Mouse (Mus musculus) C2C12 (cell line): ENCODE measurements at regions not wholly inside any gene's neighbourhood (a gene's known extent, or its start where the extent isn't known, plus 50 kb on each side); places are given as distances from the start of the nearest gene placed in this dataset.

Experiments used
- H3K27me3 ChIP-seq: one replicate; pipeline ENCODE4 v1.6.1; 2011; ENCODE audit not compliant: control insufficient read depth, insufficient read depth, insufficient read length
- H3K36me3 ChIP-seq: one replicate; pipeline ENCODE4 v1.6.1; 2011; ENCODE audit not compliant: control insufficient read depth, insufficient read depth
- H3K4me3 ChIP-seq: one replicate; pipeline ENCODE4 v1.5.1; 2011; ENCODE audit warnings: mild to moderate bottlenecking, control low read depth; ENCODE audit not compliant: poor library complexity, insufficient read depth, severe bottlenecking
- H3K79me2 ChIP-seq: one replicate; pipeline ENCODE4 v1.6.1; 2011; ENCODE audit not compliant: control insufficient read depth, insufficient read depth
- H3K79me3 ChIP-seq: one replicate; pipeline ENCODE4 v1.6.1; 2011; ENCODE audit warnings: low read depth, control low read depth
- H3ac ChIP-seq: one replicate; pipeline ENCODE3; 2011; ENCODE audit warnings: low read depth; ENCODE audit not compliant: control insufficient read depth, insufficient read length
- CEBPB ChIP-seq: IDR thresholded peaks from one replicate; pipeline ENCODE4 v1.6.1; 2011; ENCODE audit warnings: low read depth, mild to moderate bottlenecking, control low read depth, moderate library complexity
- CTCF ChIP-seq: IDR thresholded peaks from one replicate; pipeline ENCODE4 v1.5.1; 2011; ENCODE audit not compliant: control insufficient read depth, insufficient read depth, insufficient read length
- FOSL1 ChIP-seq: IDR thresholded peaks from one replicate; pipeline ENCODE4 v1.8.0; 2011; ENCODE audit warnings: mild to moderate bottlenecking, low read length; ENCODE audit not compliant: poor library complexity, insufficient read depth, severe bottlenecking
- MAX ChIP-seq: IDR thresholded peaks from one replicate; pipeline ENCODE4 v1.6.1; 2011; ENCODE audit warnings: mild to moderate bottlenecking, control low read depth
- MYOD1 ChIP-seq: IDR thresholded peaks from one replicate; pipeline ENCODE4 v1.6.1; 2011; ENCODE audit warnings: low read depth; ENCODE audit not compliant: control insufficient read depth, insufficient read length
- MYOG ChIP-seq: IDR thresholded peaks from one replicate; pipeline ENCODE4 v1.6.1; 2011; ENCODE audit not compliant: control insufficient read depth, insufficient read length; ENCODE audit errors: extremely low read depth
- USF1 ChIP-seq: IDR thresholded peaks from one replicate; pipeline ENCODE4 v1.6.1; 2011; ENCODE audit warnings: low read depth, mild to moderate bottlenecking, control low read depth, moderate library complexity

- Histone ChIP-seq H3K4me3 (no peak overlapping the region), H3K79me3 (no peaks in the 10 kb centered on the region), H3K36me3 (no peaks in the 10 kb centered on the region), H3K79me2 (no peaks in the 10 kb centered on the region), H3ac (no peak overlapping the region), H3K27me3 (no peaks in the 10 kb centered on the region)
- TF ChIP-seq USF1 (no peak), MYOD1 (no peak), CTCF (no peak), MYOG (no peak), MAX (no peak), FOSL1 (no peak), CEBPB (no peak)
Measured at GRCm38 (mm10) chr3:129076396-129076795, 123.3 kb upstream of the Pitx2 start.

GRCm38 (mm10) chr3:129103786-129104440, 95.8 kb upstream of the Pitx2 start:
- Histone ChIP-seq H3K79me3 (no peaks in the 10 kb centered on the region), H3K4me3 (no peak overlapping the region)
- TF ChIP-seq MYOG (no peak), FOSL1 (no peak), CTCF (no peak), CEBPB (no peak), USF1 (no peak), MYOD1 (no peak), MAX (no peak)

GRCm38 (mm10) chr3:129104811-129105210, 94.9 kb upstream of the Pitx2 start:
- Histone ChIP-seq H3K79me3 (no peaks in the 10 kb centered on the region), H3ac (no peak overlapping the region), H3K4me3 (no peak overlapping the region), H3K27me3 (no peaks in the 10 kb centered on the region), H3K36me3 (no peaks in the 10 kb centered on the region), H3K79me2 (no peaks in the 10 kb centered on the region)
- TF ChIP-seq MYOG = no peak
- TF ChIP-seq FOSL1 = no peak
- no peak for TF ChIP-seq CEBPB
- no peak for TF ChIP-seq MYOD1
- TF ChIP-seq MAX = no peak
- TF ChIP-seq USF1 = no peak
- TF ChIP-seq CTCF = no peak

More at GRCm38 (mm10) chr3:129103786-129104440, 95.8 kb upstream of the Pitx2 start:
- Histone ChIP-seq H3ac (no peak overlapping the region), H3K27me3 (no peaks in the 10 kb centered on the region), H3K36me3 (no peaks in the 10 kb centered on the region), H3K79me2 (no peaks in the 10 kb centered on the region)

GRCm38 (mm10) chr3:129106174-129106573, 93.5 kb upstream of the Pitx2 start:
- Histone ChIP-seq H3K36me3 (no peaks in the 10 kb centered on the region), H3ac (no peak overlapping the region), H3K27me3 (no peaks in the 10 kb centered on the region), H3K79me2 (no peaks in the 10 kb centered on the region), H3K4me3 (no peak overlapping the region), H3K79me3 (no peaks in the 10 kb centered on the region)
- TF ChIP-seq USF1 (no peak), MYOD1 (no peak), FOSL1 (no peak), MYOG (no peak), CTCF (no peak), MAX (no peak), CEBPB (no peak)

GRCm38 (mm10) chr3:129130521-129130920, 69.2 kb upstream of the Pitx2 start:
- H3K27me3 ChIP-seq = no peaks in the 10 kb centered on the region
- H3K36me3 ChIP-seq = no peaks in the 10 kb centered on the region
- no peaks in the 10 kb centered on the region for H3K79me2 ChIP-seq
- H3K79me3 ChIP-seq = no peaks in the 10 kb centered on the region
- TF ChIP-seq USF1 (no peak), CTCF (no peak), FOSL1 (no peak), MYOD1 (no peak), CEBPB (no peak), MYOG (no peak), MAX (no peak)
- no peak overlapping the region for H3K4me3 ChIP-seq
- H3ac ChIP-seq = no peak overlapping the region

GRCm38 (mm10) chr3:129131140-129131539, 68.5 kb upstream of the Pitx2 start:
- Histone ChIP-seq H3K36me3 (no peaks in the 10 kb centered on the region), H3K4me3 (no peak overlapping the region)
- TF ChIP-seq USF1 = no peak
- no peak for TF ChIP-seq CTCF
- no peak for TF ChIP-seq MYOG
- TF ChIP-seq MYOD1 = no peak
- no peak for TF ChIP-seq CEBPB
- no peak for TF ChIP-seq FOSL1
- no peak for TF ChIP-seq MAX

More at GRCm38 (mm10) chr3:129131140-129131539, 68.5 kb upstream of the Pitx2 start:
- H3K79me3 ChIP-seq = no peaks in the 10 kb centered on the region
- H3K79me2 ChIP-seq = no peaks in the 10 kb centered on the region
- H3K27me3 ChIP-seq = no peaks in the 10 kb centered on the region
- H3ac ChIP-seq = no peak overlapping the region
